Mouse (Mus musculus): ENCODE data around the gene Edn3.
A peak's percentile ranks its signal among the peaks of the same experiment; 100 is the strongest.

The Edn3 gene

DNA sequence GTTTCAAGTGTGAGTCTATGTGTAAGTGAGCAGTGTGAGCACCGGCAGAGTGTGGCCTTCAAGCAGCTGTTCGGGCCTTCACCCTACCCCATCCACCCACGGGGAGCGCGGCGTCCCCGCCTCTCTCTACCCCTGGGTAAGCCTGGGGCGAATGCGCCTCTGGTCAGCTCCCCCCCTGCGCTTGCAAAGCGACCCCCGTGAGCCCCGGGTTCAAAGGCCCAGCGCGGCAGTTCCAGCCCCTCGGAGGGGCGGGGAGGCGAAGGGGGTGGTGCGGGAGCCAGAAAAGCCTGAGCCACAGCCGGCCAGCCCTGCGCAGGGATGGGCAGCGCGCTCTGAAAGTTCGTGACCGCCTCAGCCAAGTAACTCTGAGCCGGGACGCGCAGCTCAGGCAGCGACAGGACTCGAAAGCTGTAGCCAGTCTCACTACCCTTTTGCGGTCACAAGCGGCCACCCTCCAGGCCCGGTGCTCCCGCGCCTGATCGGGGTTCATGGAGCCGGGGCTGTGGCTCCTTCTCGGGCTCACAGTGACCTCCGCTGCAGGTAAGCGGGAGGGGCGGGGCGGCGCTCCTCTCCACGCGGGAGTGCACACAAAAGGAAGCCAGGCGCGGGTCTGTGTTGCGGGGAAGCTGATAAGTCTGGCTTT is at the start of gene Edn3:
Gene Edn3 (plus strand): TSS at position 141 of the 643 bp plus-strand sequence.
- peak; percentile 6 for DNase-seq

GRCm38 (mm10) chr2:174712043-174712442 is 48.4 kb upstream of the Edn3 start:
- no peak for DNase-seq

DNA sequence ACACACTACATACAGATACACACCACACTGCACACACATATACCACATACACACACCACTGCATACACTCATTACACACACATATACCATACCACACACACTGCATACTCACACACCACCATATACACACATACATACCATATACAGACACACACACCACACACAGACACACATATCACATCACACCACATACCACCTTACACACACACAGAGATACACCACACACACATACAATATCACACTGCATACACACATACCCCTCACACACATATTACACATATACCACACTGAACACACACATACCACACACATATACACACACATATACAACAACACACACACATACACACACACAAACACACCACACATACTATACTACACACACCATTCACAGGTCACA is 44.5 kb upstream of the Edn3 start:
- DNase-seq: no peak

DNA sequence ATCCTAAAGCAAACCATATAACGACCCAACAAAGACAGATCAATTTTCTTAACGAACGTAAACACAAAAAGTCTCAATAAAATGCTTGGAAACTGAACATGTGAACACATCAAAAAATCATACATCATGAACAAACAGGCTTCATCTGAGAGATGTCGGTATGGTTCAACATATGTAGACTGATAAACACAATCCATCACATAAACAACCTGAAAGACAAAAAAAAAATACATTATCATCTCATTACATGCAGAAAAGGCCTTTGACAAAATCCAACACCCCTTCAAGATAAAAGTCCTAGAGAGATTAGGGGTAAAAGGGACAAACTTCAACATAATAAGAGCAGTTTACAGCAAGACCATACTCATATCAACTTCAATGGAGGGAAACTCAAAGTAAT is 42.6 kb upstream of the Edn3 start:
- DNase-seq: no peak

- DNase-seq: no peak
These were observed 33.1 kb upstream of the Edn3 start for GRCm38 (mm10) chr2:174727114-174727823.

DNA sequence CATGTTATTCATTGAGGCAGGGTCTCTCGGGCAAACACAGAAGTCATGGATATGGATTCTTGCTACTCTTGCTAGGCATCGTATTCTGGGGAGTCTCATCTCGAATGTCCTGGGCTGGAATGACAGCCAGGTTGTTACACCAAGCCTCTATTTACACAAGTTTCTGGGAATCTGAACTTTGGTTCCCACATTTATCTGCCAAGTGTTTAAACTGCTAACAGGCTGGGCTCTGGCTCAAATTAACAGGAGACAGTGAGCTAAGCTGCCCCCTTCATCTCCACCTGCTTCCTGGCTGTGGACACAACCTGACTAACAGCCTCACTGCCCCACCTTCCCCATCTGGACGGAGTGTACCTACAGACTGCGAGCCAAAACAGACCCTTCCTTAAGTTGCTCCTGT is 28.5 kb upstream of the Edn3 start:
- no peak for DNase-seq

DNA sequence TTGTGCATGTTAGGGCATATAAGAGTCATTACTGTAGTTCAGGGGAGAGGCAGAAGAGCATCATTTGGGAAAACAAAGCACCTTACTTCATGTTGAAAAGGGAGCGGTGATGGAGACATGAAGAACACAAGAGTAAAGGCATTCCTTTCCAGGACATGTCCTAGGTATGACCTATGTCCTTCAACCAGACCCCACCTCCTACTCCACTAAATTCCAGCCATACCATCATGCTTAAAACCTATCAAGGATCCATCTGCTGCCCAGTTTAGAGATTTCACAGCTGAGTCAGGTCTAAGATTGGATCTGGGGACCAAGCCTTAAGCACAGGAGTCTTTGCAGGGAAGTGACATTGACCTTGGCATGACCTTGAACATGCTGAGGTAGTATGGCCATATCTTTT is 25.1 kb upstream of the Edn3 start:
- no peak for DNase-seq

- DNase-seq: no peak
These were observed 13.2 kb upstream of the Edn3 start for GRCm38 (mm10) chr2:174747182-174747581.

DNA sequence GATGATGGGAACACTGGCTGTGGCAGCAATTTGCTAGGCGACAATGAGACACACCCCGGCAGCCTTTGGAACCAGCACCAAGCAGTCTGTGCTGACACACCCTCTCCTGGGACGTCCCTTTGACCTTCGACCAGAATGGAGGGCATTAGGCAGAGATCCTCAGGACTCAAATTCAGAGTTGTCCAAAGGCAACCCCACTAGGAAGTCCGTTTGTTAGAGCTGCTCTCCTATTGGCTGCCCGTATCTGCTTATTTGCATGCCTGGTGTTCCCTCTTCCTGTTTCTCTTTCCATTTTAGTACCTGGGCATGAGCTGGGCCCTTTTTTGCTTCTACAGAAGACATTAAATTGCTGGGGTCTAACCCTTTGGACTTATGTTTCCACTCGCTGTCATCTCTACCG is 12.0 kb upstream of the Edn3 start:
- no peak for DNase-seq

GRCm38 (mm10) chr2:174753197-174753596 is 7.2 kb upstream of the Edn3 start:
- DNase-seq: no peak

- no peak for DNase-seq
These were observed 6.2 kb upstream of the Edn3 start for GRCm38 (mm10) chr2:174754231-174754630.

GRCm38 (mm10) chr2:174759189-174759588 is 1.2 kb upstream of the Edn3 start:
- DNase-seq: no peak

- DNase-seq: no peak
These were observed 1.2 kb downstream of the Edn3 start for GRCm38 (mm10) chr2:174761452-174762101.

DNA sequence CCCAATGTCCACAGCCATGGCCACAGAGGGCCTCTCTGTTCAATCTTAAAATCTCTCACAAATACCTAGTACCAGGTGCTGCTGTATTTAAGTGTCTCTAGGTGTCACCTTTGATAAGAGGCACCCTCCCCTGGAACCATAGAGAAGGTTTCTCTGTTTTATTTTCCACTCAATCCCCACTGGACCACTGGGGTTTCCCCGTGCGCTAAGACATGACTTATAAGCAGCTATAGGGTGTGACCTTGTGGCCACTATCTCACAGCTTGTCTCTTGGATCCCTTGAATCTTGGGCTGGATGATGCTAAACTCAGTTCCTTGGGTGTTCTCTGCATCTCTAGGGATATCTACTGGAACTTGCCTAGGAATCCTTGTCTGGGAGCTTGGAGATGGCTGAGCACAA is 1.9 kb downstream of the Edn3 start:
- no peak for DNase-seq

DNA sequence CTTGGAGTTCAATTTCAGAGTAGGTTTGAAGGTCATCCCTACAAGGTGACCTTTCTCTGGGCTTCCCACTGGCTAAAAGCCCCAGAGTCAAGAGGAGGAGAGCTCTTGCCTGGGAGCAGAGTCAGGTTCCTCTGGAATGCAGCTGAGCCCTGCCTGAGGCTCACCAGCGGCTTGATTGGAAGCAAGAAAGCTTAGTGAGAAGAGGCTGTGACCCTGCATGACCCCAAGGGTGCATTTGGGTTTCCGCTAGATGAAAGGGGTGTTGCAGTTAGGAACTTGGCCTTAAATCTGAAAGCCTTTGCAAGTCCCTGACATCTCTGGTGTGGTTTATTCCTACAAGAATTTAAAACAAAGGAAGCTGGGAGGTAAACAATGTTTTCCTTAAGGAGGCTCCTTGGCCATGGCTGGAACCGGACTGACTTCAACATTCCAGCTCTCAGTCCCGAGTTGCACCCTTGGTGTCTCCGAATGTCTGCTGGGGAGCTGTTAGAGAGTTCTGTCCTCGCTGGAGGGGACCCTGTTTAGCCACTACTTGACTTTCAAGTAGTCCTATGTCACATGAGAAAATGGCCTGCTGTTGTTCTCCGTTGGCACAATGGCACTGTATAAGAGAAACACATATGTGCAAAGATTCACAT is 8.6 kb downstream of the Edn3 start:
- no peak for DNase-seq

DNA sequence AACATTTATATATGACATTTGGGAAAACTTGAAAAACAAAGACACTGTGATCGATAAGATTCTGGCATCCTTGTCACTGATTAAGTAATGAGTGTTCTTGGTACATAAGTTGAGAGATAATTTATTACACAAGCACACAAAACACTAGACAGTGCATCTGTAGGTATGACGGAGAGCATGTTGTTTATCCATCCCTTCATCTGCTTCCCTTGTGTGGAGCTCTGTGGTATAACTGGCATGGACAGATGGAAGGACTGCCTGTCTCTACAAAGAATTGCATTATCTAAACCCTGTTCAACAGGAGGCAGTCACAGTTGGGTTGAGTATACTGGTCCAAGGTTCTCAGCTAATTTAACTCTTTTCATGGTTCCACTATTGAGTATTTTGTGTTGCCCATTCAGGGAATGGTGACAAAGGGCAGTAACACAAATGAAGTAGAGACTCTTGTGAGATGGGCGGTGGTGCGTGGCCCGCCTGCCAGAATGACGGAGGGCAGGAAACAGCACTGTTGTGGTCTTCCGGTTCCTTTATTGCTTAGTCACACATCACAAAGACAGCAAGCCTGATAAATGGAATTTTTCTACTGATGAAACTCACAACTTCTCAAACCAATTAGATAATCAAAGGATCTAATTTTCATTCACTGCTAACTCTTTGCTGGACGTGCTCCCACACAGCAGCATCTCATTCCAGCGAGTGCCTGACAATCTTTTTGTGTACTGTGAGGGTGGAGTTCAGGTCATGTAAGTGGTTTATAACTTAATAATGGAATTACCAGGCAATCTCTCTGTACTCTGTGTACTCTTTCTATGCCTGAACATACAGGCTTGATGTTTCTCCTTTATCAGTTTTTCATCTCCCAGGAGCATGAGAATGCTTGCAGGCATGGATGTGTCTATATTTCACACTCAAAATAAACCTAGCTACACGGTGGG is 14.0 kb downstream of the Edn3 start:
- no peak for DNase-seq

DNA sequence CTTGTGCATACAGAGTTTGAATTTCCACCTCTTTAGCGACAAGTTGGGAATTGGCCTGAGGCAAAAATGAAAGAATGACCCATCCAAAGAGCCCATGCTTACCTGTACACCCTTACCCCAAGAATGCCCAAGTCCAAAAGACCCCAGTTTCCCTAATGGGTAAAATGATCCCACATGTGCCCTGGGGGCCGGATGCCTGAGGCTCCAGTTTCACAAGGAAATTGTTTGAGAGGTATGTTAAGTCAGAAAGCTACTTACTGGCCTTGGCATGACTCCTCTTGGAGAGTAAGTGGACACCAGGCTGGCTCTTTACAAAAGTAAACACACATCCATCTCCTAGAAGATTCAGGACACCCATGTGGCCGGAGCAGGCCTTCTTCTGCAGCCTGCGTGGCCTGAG is 21.6 kb downstream of the Edn3 start:
- DNase-seq: no peak

GRCm38 (mm10) chr2:174782880-174783279 is 22.5 kb downstream of the Edn3 start:
- DNase-seq: no peak

DNA sequence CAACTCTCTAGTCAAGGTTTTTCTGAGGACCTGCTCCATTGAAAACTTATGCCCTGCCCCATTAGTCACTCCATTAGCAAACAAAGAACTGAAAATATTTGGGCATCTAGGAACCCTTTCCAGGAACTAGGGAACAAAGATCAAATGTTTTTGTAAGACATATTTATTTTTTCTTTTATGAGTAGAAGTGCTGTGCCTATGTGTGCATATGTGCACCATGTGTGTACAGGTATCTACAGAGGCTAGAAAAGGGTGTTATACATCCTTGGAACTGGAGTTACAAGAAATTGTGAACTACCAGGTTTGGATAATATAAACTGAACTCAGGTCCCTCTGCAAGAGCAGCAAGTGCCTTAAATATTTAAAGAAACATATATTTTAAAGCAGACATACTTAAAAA is 28.4 kb downstream of the Edn3 start:
- no peak for DNase-seq

DNA sequence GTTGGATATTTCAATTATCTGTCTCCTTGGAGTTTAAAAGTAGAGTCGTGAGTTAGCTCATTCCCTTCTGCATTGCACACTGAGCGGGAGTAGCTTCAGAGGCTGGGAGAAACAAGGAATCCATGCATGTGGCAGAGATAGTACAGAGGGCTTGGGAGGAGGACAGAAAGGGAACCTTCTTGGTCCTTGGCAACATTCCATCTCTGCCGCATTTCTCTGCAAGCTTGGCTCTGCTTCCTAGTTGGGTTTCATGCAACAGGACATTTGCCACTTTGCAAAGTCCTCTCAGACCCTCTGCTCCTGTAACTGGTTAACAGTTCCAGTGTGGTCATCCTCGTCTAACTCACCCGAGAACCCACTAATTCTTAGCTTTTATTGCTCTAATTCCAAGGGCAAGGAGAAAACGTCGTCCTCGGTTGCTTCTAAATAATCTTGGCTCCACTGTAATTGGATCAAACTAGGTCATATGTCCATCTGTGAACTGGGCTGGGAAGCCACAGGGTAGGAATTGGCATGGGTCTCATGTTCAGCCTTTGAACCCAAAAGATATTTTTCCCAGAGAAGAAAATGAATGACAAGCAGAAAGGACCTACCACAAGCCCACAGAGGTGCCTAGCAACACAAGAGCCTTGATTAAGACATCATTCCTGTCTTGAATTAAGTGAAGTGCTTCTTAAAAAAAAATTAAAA is 32.2 kb downstream of the Edn3 start:
- no peak for DNase-seq

GRCm38 (mm10) chr2:174793181-174793580 is 32.8 kb downstream of the Edn3 start:
- no peak for DNase-seq

- DNase-seq: no peak
These were observed 36.6 kb downstream of the Edn3 start for GRCm38 (mm10) chr2:174796998-174797397.
